Mouse (Mus musculus): ENCODE results near the gene Cpne1. TPM values are rescaled to one million over a fixed set of nuclear protein-coding genes. Genes with fewer than 3 reads are reported as not detected.

Gene Cpne1
- polyA plus RNA-seq, 1 experiment: 36.0 TPM

- no peak overlapping the region for H3K27ac ChIP-seq (ENCODE audit: insufficient read depth, low read depth, low read length)
- H3K4me1 ChIP-seq (ENCODE audit: control insufficient read depth, insufficient read depth, low read length): no peaks in the 10 kb centered on the region
- TF ChIP-seq CTCF (IDR thresholded peaks at IDR 0.05; ENCODE audit: low read depth, low read length): no peak
- no peak for TF ChIP-seq POLR2A (IDR thresholded peaks at IDR 0.05; ENCODE audit: borderline replicate concordance, low read depth, low read length)
- H3K4me3 ChIP-seq (ENCODE audit: insufficient read depth, low read length): no peak overlapping the region
These were observed 31.4 kb downstream of the Cpne1 start for GRCm38 (mm10) chr2:156080391-156080790.

GRCm38 (mm10) chr2:156079674-156080073 is 32.1 kb downstream of the Cpne1 start:
- no peak for TF ChIP-seq CTCF (IDR thresholded peaks at IDR 0.05; ENCODE audit: low read depth, low read length)
- no peak for TF ChIP-seq POLR2A (IDR thresholded peaks at IDR 0.05; ENCODE audit: borderline replicate concordance, low read depth, low read length)
- Histone ChIP-seq H3K27ac (ENCODE audit: insufficient read depth, low read depth, low read length) (no peak overlapping the region), H3K4me1 (ENCODE audit: control insufficient read depth, insufficient read depth, low read length) (no peaks in the 10 kb centered on the region), H3K4me3 (ENCODE audit: insufficient read depth, low read length) (no peak overlapping the region)

GRCm38 (mm10) chr2:156079183-156079560 is 32.6 kb downstream of the Cpne1 start:
- no peak overlapping the region for H3K27ac ChIP-seq (ENCODE audit: insufficient read depth, low read depth, low read length)
- TF ChIP-seq CTCF (IDR thresholded peaks at IDR 0.05; ENCODE audit: low read depth, low read length) (no peak), POLR2A (IDR thresholded peaks at IDR 0.05; ENCODE audit: borderline replicate concordance, low read depth, low read length) (no peak)
- H3K4me1 ChIP-seq (ENCODE audit: control insufficient read depth, insufficient read depth, low read length): no peaks in the 10 kb centered on the region
- no peak overlapping the region for H3K4me3 ChIP-seq (ENCODE audit: insufficient read depth, low read length)

GRCm38 (mm10) chr2:156078421-156079182 is 33.2 kb downstream of the Cpne1 start:
- H3K4me1 ChIP-seq (ENCODE audit: control insufficient read depth, insufficient read depth, low read length): no peaks in the 10 kb centered on the region
- TF ChIP-seq POLR2A (IDR thresholded peaks at IDR 0.05; ENCODE audit: borderline replicate concordance, low read depth, low read length) (no peak), CTCF (IDR thresholded peaks at IDR 0.05; ENCODE audit: low read depth, low read length) (no peak)

GRCm38 (mm10) chr2:156077461-156077860 is 34.3 kb downstream of the Cpne1 start:
- TF ChIP-seq CTCF (IDR thresholded peaks at IDR 0.05; ENCODE audit: low read depth, low read length) (no peak), POLR2A (IDR thresholded peaks at IDR 0.05; ENCODE audit: borderline replicate concordance, low read depth, low read length) (no peak)
- H3K4me1 ChIP-seq (ENCODE audit: control insufficient read depth, insufficient read depth, low read length): no peaks in the 10 kb centered on the region
- no peak overlapping the region for H3K27ac ChIP-seq (ENCODE audit: insufficient read depth, low read depth, low read length)
- no peak overlapping the region for H3K4me3 ChIP-seq (ENCODE audit: insufficient read depth, low read length)

More at GRCm38 (mm10) chr2:156078421-156079182, 33.2 kb downstream of the Cpne1 start:
- H3K27ac ChIP-seq (ENCODE audit: insufficient read depth, low read depth, low read length): no peak overlapping the region
- no peak overlapping the region for H3K4me3 ChIP-seq (ENCODE audit: insufficient read depth, low read length)

GRCm38 (mm10) chr2:156073725-156074124 is 38.0 kb downstream of the Cpne1 start:
- Histone ChIP-seq H3K4me1 (ENCODE audit: control insufficient read depth, insufficient read depth, low read length) (no peaks in the 10 kb centered on the region), H3K4me3 (ENCODE audit: insufficient read depth, low read length) (no peak overlapping the region), H3K27ac (ENCODE audit: insufficient read depth, low read depth, low read length) (no peak overlapping the region)
- TF ChIP-seq CTCF (IDR thresholded peaks at IDR 0.05; ENCODE audit: low read depth, low read length) (no peak), POLR2A (IDR thresholded peaks at IDR 0.05; ENCODE audit: borderline replicate concordance, low read depth, low read length) (no peak)

GRCm38 (mm10) chr2:156071236-156071635 is 40.5 kb downstream of the Cpne1 start:
- no peak for TF ChIP-seq CTCF (IDR thresholded peaks at IDR 0.05; ENCODE audit: low read depth, low read length)
- no peak for TF ChIP-seq POLR2A (IDR thresholded peaks at IDR 0.05; ENCODE audit: borderline replicate concordance, low read depth, low read length)
- no peak overlapping the region for H3K4me3 ChIP-seq (ENCODE audit: insufficient read depth, low read length)
- H3K4me1 ChIP-seq (ENCODE audit: control insufficient read depth, insufficient read depth, low read length): no peaks in the 10 kb centered on the region
- H3K27ac ChIP-seq (ENCODE audit: insufficient read depth, low read depth, low read length): no peak overlapping the region

- no peaks in the 10 kb centered on the region for H3K4me1 ChIP-seq (ENCODE audit: control insufficient read depth, insufficient read depth, low read length)
- TF ChIP-seq POLR2A (IDR thresholded peaks at IDR 0.05; ENCODE audit: borderline replicate concordance, low read depth, low read length) (no peak), CTCF (IDR thresholded peaks at IDR 0.05; ENCODE audit: low read depth, low read length) (no peak)
- no peak overlapping the region for H3K27ac ChIP-seq (ENCODE audit: insufficient read depth, low read depth, low read length)
- H3K4me3 ChIP-seq (ENCODE audit: insufficient read depth, low read length): no peak overlapping the region
These were observed 43.8 kb downstream of the Cpne1 start for GRCm38 (mm10) chr2:156067916-156068315.

GRCm38 (mm10) chr2:156066126-156066525 is 45.6 kb downstream of the Cpne1 start:
- TF ChIP-seq POLR2A (IDR thresholded peaks at IDR 0.05; ENCODE audit: borderline replicate concordance, low read depth, low read length) (no peak), CTCF (IDR thresholded peaks at IDR 0.05; ENCODE audit: low read depth, low read length) (no peak)
- no peak overlapping the region for H3K27ac ChIP-seq (ENCODE audit: insufficient read depth, low read depth, low read length)
- H3K4me1 ChIP-seq (ENCODE audit: control insufficient read depth, insufficient read depth, low read length): no peaks in the 10 kb centered on the region
- H3K4me3 ChIP-seq (ENCODE audit: insufficient read depth, low read length): peak overlapping the region; percentile 86
